Mouse (Mus musculus): ENCODE results near the gene Cd164. TPM values are rescaled to one million over a fixed set of nuclear protein-coding genes. Genes with fewer than 3 reads are reported as not detected.

Gene Cd164
- 253 TPM for polyA plus RNA-seq (2017; shearing (Covaris generic))

DNA sequence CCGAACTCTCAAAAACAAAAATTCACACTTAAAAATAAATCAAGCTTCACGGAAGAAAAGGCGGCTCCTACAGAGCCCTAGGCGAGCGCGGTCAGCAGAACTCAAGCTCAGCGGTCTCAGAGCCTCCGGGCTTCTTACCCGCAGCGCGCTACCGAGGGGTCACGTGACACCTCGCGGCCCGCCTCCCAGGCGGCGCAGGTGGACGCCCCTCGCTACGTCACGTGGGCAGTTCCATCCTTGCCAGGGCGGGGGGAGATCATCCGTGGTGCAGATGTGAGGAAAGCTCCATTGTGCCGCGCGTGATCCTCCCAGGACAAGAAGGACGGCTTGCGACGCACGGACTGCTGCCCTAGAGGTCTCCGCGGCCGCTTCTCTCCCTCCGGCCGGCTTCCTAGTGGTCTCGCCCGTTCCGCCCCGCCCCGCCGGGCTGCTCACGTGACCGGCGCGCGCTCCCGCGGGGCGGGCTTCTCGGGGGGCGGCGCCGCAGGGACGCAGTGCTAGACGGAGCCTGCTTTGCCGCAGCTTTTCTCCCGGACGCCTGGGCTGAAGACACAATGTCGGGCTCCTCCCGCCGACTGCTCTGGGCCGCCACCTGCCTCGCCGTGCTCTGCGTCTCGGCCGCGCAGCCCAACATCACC, at the start of gene Cd164:
Gene Cd164 (plus strand): TSS at position 434 of the 638 bp plus-strand sequence.

DNA sequence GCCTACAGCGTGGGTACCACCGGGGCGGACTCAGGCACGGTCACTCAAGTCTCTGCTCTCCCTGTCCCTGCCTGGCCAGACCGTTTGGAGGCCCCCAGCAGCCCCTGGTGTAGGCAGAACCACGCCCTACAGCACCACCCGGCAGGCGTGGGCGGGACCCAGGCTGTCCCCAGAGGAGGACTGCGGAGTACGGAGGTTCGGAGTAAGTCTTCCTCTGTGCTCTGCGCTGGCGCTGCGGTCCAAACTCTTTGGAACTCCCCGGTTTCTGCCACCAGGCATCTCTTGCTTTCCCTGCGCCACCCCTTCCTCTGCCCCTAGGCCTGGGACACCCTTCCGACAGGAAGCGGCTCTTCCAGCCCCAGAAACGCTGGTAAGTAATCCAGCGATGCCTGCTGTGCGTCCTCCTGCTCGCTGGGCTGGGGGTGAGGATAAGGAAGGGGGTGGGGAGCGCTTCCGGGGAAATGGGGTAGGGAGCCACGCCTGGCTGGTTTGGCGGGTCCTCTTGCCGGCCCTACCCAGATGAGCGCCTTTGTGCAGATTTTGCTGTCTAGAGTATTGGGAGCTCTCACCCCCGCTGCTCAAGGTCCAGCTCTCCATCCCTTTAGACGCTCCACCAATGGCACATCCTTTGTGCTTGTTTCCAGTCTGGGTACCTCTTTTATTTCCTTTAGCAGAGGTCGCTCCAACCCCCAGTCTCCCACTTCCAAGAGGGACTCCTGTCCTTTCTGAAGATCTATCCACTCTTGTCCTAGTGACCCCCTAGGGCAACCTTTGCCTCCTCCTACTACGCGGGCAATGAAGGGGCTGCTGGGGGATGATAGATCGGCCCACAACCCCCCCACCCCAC, 42.8 kb upstream of the Cd164 start, which contains the start of gene Mical1:
Gene Mical1 (plus strand): TSS at position 144 of the 847 bp plus-strand sequence.

DNA sequence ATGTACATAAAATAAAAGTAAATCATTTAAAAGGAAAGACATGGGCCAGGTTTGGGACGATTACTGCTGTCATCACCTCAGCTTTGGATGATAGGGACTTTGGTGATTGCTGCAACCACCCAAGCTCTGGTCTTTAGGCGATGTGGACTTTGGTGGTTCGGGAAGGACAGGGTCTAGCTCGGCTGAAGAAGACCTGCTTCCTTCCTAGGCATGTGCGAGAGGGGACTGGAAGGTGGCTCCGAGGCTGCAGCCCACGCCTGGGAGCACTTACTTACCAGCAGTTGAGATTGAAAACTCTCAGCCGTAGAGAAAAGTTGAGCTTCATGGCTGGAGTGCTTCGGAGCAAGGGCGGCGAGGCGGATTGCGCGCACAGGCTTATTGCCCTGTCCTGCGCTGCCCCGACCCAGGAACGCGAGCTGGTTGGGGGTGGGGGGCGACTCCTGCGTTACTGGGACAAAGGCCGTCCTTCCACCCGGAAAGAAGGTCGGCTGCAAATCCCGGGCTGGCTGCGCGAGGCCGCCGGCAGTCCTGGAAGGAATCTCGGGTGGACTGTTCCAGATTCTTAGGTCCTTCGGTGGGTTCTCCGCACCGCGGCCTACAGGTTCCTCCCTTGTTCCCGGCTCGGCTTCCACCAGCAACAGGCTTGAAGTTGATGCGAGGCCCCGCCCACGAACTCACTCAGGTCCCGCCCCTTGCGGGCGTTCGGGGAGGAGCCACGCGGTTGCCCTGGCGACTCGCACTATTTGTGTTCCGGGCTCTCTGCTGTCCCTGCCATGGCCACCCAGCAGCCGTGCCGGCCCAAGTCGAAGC, 29.3 kb upstream of the Cd164 start, which contains the start of the genes Smpd2 and Ppil6:
Gene Smpd2 (minus strand): TSS at position 662 of the 810 bp plus-strand sequence.
Gene Ppil6 (plus strand): TSS at position 732 of the 810 bp plus-strand sequence.

Other genes starting within 250 kb of the Cd164 start
- gene Fig4, start 216.2 kb upstream of the Cd164 start, polyA plus RNA-seq (2017; shearing (Covaris generic)): 16.0 TPM
- not detected for gene Ak9, start 215.4 kb upstream of the Cd164 start, polyA plus RNA-seq (2017; shearing (Covaris generic))
- 32.4 TPM for gene Zbtb24, start 69.0 kb upstream of the Cd164 start, polyA plus RNA-seq (2017; shearing (Covaris generic))
- 167 TPM for gene Mical1, start 43.1 kb upstream of the Cd164 start, polyA plus RNA-seq (2017; shearing (Covaris generic))
- 28.2 TPM for gene Smpd2, start 29.0 kb upstream of the Cd164 start, polyA plus RNA-seq (2017; shearing (Covaris generic))
- not detected for gene Ppil6, start 29.0 kb upstream of the Cd164 start, polyA plus RNA-seq (2017; shearing (Covaris generic))
- 0.83 TPM for gene Ccdc162, start 197.2 kb downstream of the Cd164 start, polyA plus RNA-seq (2017; shearing (Covaris generic))

Measured in effector memory CD4-positive, alpha-beta T cell, adult 7 months (primary cell).